Mouse (Mus musculus) adipocyte (in vitro differentiated cells): ENCODE data around the gene Stag1.
A peak's percentile ranks its signal among the peaks of the same experiment; 100 is the strongest.

Experiments used
- DNase-seq: peaks from one replicate; pipeline ENCODE4 v3.0.0-alpha.2; 2016; ENCODE audit warnings: low spot score

Gene Stag1

DNA sequence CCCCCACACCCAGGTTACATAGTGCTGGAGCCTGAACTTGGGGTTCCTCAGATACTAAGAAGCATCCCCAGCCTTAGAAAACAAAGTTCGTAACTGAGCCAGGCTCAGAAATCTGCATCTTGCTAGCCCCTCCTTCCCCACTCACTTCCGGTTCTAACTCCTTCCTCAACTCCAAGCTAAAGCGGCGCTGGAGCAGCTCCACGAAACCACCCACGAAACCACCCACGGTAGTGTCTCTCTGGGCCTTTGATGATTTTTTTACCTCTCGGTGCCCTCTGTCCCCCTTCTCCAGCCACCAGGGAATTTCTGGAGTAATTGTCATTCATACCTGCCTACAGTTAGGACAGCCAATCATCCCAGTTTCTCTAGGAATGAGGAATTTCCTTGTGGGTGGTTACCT lies at the start of gene Stag1:
Gene Stag1 (plus strand): TSS at position 253 of the 400 bp plus-strand sequence.
- no peak for DNase-seq

DNA sequence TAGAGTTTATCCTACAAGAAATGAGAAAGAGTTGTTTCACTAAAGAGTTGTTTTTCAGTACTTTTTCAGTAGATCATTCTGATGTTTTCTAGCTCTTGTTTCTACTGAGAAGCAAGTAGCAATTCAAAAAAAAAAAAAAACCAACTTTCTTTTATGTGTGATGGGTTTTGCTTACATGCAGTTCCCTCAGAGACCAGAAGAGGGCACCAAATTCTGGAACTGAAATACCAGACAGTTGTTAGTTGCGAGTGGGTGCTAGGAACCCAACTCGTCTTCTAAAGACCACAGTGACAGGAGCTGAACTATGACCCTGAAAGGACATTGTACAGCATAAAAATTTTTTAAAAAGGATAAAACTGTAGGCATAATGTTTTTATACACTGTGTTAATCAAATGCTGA lies 49.3 kb upstream of the Stag1 start:
- DNase-seq, result peak; percentile 31

DNA sequence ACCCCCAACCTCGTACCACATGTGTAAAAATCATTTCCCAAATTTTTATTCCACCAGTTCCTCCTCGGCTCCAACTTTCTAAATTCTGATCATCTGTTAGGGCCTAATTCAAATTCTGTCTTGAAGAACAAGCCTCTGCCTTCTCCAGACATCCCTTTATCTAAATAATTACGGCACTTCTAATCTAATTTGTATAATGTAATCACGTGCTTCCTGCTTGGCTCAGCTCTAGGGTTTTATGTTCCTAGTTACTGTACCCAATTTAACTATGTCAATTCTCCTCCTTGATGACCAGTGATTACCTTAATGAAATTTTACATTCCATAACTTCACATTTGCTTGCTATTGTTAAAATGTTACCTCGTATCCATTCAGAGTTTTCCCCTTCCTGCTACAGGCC lies 41.9 kb upstream of the Stag1 start:
- DNase-seq, result no peak

DNA sequence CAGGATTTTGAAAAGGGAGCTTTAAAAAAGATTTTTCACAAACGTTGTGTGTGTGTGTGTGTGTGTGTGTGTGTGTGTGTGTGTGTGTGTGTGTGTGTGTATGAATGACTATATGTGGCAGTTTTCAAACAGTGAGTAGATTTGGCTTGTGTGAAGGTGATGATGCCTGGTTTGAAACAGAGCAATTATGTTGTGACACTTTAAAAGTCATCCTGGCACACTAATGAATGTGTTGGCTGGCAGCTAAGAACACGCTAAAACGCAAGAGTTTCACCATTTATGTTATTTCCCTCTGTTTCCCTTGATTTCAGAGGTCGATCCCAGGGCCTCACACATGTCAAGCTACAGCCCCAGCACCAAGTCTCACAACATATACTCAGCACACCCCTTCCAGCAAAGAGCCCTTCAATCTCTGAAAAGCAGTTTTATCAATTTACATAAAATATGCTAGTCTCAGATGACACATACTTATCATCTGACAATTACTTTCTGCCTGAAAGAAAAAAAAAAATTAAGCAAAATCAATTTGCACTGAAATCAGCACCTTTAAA lies 39.5 kb upstream of the Stag1 start:
- no peak for DNase-seq

DNA sequence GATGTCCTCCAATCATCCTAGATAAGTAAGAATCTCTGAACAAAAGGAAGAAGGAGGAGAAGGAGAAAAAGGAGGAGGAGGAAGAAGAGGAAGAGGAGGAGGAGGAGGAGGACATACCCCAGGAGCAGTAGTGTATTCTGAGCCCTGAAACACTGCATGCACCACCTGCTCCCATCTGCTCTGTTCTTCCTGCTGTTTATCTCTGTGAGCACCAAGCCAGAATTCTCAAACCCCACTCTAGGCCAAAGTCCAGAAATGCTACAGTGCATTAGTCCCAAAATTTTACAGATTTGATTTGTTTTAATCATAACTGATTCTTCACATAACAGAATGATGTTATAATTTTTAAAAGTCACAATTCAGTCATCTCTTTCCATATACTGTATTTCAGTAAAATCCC lies 38.6 kb upstream of the Stag1 start:
- DNase-seq, result no peak

DNA sequence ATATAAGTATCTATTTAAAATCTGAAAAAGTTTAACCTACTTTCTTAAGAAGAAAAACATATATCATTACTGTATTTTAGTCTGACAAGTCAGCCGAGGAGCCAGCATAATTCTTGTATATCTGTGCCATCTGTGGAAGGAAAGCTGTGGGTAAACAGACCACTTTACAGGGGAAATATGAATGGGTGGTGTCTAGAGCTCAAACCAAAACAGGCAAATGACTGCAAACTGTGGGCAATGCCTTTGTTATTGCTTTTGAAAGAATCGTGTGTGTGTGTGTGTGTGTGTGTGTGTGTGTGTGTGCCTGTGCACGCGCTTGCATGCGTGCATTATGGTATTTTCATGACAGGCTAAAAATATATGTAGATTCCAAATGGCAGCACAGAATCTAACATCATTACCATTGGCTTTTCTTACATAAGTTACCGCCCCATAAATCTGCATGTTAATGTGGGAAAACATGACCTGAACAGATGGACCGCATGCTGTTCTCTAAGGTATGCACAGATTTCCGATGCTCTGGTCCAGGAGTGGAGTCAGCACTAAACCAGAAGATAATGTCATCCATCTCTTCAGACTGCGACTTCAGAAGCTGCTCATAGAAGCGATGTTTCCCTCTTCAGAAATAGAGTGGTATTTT lies 37.2 kb upstream of the Stag1 start:
- DNase-seq, result no peak

DNA sequence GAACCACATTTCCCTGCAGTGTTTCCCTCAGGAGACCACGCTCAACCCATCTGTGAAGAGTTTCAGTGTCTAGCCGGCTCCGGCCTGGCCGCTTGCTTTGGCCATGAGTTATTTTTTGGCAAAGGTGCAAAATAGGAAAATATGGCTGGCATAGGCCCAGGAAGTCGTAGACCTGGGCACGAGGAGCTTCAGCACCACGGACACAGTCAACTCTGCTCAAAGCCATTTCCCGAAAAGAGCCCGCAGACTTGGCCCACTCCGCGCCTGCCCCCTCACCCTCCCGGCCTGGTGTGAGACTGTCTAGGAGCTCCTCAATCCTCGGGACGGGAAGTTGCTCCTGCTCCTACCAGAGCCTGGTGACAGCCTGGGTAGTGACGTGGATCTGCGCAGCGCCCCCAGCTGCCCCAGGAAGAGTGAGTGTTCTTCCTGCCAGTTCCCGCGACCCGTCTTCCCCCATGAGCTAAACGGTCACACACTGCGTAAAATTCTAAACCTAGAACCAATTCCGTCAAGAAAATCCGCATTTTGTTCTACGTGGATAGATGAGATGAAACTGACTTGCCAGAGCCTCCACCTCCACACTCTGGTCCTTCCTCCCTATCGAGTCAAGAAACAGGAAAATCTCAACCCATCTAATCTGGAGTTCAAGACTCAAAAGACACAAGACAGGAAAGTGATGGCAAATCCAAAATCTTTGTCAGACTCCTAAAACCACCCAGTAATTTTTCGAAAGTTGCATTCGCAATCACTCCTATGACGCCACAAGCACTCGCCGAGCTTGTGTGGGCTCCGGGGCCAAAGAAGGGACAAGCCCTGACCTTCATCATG lies 27.6 kb upstream of the Stag1 start:
- DNase-seq, result no peak

DNA sequence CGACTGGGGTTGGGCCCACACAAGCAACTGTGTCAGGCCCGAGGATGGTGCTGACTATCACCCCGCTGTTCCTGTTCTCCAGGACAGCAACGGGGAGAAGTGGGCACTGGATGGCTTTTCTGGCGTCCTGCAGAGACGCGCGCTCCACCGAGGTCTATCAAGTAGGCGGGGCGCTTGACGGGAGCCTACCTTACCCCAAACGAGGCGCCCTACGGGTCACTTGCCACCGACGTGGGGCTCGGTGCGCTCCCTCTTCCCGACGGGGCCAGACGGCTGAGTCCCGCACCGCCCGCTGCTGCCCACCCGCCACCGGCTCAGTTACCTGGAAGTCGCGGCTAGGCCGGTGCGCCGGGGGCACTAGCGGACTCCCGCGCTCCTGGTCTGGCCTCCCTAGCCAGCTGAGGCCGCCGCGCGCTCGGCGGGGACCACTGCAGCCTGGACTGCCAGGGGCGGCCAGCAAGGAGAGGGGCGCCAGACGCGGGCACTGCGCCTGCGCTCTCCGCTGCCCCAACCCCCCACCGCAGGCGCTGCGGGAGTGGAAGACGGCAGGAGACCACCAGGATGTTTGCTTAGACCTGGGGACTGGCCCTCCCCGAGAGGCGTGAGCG lies 26.9 kb upstream of the Stag1 start, which contains the start of gene Slc35g2:
Gene Slc35g2 (minus strand): TSS at position 465 of the 608 bp plus-strand sequence.
- no peak for DNase-seq

DNA sequence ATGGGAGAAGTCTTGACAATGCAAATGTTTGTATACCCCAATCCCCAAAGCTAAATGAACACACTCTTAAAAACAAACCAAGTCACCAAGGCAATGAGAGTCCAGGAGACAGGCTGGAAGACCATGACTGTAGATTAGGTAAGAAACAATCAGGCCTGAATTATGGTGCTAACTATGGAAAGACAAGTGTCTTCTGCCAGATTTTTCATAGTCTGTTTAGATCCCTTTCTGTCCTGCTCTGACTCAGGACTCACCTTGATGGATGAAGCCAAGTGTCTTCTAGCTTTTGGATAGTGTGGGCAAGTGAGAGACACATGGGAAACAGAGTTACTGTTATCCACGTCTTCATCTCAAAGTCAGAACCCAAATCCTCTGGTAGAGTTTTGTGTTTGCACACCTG lies 26.1 kb upstream of the Stag1 start:
- DNase-seq, result no peak

DNA sequence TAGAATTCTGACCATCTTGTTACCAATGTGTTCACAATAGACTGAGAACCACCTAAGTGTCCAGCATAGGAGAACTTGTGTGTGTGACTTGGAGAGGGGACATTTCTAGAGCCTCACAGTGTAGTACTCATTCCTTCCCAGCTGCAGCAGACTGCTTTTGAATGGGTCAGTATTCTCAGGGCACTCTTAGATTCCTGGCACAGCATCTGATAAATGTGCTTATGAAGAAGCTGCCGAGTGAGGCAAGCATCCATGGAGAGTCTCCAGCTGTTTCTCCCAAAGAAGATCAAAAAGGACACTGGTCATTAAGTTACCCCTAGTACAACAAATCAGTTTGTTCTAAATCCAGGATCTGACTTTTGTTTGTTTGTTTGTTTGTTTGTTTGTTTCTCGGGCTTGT lies 24.3 kb upstream of the Stag1 start:
- no peak for DNase-seq

DNA sequence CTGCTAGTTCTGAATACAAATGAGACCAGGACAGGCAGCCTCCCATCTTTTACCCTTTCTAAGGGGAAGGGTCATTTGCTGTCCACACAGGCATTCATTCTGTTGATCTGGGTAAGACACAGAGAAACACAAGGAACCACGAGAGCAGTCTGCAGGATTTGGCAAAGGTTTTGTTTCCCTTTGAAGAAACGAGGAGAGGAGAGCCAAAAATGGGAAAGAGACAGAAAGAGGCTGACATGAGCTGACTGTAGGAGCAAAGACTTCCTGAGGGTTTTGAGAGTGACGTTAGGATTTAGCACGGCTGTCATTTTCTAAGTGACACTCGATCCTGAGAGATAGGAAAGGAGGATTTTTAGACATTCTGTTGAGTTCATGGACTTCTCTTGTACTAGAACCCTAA lies 23.7 kb upstream of the Stag1 start:
- DNase-seq, result peak; percentile 5

DNA sequence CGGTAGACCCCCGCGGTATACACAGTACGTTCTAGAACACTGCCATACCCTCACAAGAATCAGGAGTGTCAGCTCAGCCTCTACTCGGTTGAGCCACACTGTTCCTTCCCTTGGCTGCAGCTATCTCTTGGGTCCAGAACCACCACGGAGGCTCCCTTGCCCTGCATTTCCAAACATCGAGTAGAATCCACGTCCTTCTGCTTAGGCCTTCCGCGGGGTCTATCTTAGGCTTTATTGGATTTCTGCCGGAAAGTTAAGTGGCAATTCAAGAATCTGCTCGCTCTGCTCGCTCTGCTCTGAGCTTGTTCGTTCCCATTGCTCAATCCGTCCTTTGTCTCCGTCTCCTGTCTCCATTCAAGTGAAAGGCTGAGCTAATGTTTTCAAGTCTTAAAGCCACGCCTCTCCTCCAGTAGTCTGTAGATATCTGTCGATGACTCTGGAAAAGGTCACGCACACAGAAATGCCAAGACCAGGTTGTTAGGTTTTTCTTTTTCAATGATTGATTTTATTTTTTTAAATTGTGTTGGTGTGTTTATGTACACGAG lies 17.3 kb upstream of the Stag1 start:
- no peak for DNase-seq

DNA sequence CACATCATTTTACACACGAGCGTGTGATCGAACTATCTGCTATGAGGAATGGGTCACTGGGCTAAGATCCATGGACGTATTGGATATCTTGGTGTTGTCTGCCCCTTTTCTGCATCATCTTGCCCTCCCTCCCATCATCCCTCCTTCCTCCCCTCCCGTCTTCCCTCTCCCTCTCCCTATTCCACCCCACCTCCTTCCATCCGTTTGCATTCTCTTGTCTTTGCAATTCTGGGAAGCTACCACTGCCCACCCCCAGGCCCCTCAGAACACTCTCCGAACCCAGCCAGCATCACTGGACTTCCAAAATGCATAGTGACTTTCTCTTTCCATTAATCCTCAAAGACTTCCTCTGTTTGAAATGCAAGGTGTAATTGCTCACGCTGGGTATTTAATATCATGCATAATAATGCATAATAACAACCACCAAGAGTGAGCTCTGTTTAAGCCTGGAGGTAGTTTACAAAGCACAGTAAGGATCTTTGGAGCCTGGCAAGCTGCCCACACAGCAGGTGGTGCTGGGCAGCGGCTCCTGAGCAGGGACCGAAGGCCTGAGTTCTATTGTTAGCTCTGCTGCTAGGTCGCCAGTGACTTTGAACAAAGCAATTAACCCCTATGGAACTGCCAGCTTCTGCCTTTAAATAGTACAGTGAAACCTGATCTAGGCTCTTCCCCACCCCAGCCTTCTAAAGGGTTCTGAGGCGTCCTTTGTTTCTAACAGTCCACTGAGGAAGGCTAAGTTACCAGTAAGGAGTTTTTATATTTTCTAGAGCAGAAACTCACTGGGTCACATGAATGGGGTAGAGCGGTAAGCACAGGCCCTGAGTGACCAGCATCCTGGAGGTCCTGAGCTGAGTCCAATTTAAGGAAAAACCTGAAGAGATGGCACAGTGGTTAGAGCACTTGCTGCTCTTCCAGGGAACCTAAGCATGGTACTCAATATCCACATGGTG lies 15.8 kb upstream of the Stag1 start:
- no peak for DNase-seq

DNA sequence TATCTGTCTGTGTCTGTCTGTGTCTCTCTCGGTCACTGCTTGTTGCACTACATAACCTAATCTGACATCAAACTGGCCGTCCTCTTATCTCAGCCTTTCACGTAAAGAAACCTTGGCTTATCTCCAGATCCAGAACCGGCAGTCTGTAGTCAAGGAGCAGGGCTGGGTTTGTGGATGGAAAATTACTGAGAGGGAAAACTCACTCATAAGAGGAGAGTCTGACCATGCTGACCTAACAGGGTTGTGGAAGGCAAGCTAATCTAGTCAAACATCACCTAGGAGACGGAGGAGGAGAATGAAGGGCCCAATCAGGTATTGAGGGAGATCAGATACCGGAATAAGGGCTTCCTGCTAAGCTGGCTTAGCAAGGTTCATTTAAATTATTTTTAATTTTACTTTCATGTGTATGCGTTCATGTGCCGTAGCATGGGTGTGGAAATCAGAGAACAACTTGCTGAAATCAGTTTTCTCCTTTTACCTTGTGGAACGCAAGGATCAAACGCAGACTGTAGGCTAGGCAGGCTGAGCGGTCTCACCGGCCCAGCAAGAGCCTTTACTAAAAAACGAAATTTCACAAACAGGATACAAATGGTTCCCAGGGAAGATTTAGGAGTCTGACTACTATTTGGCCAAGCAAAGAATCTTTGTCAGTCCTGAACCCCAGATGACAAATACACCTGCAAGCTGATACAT lies 14.6 kb upstream of the Stag1 start:
- no peak for DNase-seq

DNA sequence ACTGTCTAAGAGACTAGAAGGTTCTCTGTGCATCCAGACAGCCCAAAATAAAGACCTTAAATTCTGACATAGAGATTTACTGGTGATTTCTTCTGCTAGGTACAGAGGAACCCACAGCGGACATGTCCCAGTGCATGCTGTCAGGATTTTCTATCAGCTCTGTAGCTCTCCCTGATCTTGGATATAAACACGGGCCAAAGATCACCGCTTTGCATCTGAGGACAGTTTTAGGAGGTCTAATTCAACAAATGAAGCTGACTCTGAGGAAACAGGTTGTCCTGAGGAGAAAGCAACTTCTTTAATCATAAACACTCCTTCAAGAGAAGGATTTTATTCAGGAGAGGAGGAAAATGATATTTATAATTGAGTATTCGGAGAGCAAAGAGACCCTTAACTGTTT lies 13.6 kb upstream of the Stag1 start:
- DNase-seq, result no peak

DNA sequence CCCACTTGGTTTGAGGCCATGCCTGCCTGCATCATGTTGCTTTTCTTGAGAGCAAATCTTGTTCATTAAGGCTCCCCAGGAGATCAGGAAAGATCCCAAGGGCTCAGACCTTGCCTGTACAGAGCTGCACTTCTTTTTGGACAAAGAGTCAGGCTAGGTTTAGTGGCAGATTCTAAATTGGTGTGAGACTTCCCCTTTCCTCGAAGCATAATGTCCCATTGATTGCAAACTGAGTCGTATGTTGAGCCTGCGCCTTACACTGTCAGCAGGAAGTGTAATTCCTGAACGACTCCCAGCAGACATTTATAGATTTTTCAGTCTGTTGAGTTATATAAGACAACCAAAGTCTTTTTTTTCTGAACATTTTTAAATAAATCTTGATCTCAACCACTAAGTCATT lies 7.1 kb upstream of the Stag1 start:
- no peak for DNase-seq

DNA sequence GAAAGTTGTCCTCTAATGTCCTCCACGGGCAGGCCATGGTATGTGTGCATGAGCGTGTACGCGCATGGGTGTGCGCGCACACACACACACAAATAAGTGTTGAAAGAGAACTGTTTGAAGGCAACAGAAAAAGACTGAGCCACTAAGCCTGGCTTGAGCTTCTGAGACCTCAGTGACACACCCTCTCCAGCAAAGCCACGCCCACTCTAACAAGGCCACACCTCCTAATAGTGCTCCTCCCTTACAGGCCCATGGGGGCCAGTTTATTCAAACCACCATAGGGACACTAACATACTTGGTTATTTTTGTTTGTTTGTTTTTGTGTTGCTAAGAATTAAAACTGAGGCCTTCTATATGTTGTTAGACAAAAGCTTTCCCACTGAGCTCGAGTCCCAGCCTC lies 1.3 kb upstream of the Stag1 start:
- DNase-seq, result no peak

DNA sequence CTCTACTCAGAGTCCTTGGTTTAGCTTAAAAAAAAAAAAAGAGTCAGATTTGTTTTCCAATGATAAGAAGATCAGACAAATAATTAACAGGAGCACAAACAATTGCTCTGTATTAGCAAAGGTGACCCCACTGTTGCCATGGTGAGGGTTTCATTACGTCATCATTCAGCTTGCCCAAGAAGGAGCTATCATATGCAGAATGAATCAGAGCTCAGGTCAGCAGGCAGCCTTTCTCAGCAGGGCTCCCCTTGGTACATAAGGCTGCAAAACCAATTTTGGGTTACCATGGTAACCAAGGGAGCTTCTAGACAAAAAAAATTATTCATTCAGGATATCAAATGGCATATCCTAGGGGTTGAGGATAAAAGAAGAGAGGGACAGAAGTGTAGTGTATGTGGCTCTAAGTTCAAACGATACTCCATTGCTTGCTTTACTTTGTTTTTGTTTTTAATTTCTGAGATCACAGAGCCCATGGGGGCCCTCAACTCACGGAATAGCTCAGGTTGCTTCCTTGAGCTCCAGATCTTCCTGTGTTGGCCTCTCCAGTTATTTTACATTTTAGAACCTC lies 2.2 kb downstream of the Stag1 start:
- DNase-seq, result peak; percentile 34

DNA sequence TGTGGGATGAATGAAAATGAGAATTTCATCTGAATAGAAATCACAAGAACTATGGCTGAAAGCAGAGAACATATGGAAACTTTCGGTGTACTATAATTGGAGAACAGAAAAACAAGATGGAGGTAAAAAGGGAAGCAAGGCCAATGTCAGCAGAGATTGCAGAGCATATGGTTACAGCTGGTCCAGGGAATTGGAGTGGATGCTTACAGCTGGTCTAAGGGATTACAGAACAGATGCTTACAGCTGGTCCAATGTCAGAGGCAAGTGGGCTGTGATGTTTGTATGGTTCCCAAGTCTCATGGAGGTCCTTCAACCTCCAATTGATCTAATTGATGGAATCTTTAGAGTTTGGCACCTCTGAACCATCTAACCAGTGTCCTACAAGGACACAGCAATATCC lies 4.5 kb downstream of the Stag1 start:
- DNase-seq, result no peak

DNA sequence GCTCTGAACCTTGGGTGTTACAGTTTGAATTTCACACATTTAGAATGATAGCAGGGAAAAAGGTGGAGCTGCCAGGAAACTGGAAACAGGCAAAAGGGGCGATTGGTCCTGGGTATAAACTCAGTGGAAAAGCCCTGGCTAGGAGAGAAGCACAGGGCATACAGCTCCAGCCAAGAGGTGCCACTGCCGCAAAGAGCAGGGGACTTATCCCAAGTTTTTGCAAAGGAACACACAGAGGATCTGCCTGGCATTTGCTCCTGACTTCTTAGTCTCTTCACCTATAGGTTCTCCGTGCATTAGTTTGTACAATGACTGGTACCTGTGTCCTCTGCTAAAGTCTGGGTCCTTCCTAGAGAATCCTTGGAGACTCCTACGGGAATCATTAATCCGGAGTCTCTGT lies 5.6 kb downstream of the Stag1 start:
- no peak for DNase-seq

DNA sequence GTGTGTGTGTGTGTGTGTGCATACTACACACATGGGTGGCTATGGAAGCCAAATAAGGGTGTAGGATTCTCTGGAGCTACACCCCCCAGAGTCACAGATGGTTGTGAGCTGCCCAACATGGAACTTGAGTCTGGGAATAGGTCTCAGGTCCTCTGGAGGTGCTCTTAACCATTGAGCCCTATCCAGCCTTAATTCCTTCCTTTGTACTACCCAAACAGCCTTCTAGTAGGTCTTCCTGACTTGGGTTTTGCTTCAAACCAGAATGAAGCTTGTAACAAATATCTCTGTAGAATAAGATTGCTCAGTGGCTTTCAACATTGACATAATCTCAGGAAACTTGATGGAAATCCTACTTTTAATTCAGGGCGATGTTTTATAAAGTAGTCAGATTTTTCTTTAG lies 7.9 kb downstream of the Stag1 start:
- DNase-seq, result no peak
